Mouse (Mus musculus) heart, postnatal 0 days (tissue): ENCODE results near the gene Gm45785. TPM values are rescaled to one million over a fixed set of nuclear protein-coding genes. Genes with fewer than 3 reads are reported as not detected.
A peak's percentile ranks its signal among the peaks of the same experiment; 100 is the strongest.

Experiments used
- ATAC-seq: fragments of 200-750 bp; cut with Nextera tagmentation; 2 replicates; pipeline ENCODE4 v1.8.0; 2017; ENCODE audit warnings: low read depth, moderate number of reproducible peaks, moderate library complexity; ENCODE audit not compliant: insufficient read depth
- DNase-seq: peaks from one replicate; pipeline ENCODE4 v3.0.0-alpha.2; 2016; ENCODE audit warnings: low spot score
- H3K27ac ChIP-seq: fragments of 300-500 bp; sonication (generic); 2 replicates; pipeline ENCODE4 v1.5.1; 2014; ENCODE audit warnings: low read depth, mild to moderate bottlenecking
- H3K27me3 ChIP-seq: fragments of 300-500 bp; sonication (generic); 2 replicates; pipeline ENCODE4 v1.6.1; 2014; ENCODE audit warnings: low read length, mixed read lengths; ENCODE audit not compliant: control insufficient read depth, insufficient read depth
- H3K36me3 ChIP-seq: fragments of 300-500 bp; sonication (generic); replicated peaks from 2 replicates; pipeline ENCODE4 v1.6.1; 2014; ENCODE audit warnings: low read length, mixed read lengths; ENCODE audit not compliant: control insufficient read depth, insufficient read depth
- H3K4me1 ChIP-seq: fragments of 300-500 bp; sonication (generic); 2 replicates; pipeline ENCODE4 v1.6.1; 2014; ENCODE audit warnings: antibody characterized with exemption; ENCODE audit not compliant: control insufficient read depth, insufficient read depth
- H3K4me2 ChIP-seq: fragments of 300-500 bp; sonication (generic); 2 replicates; pipeline ENCODE4 v1.6.1; 2014; ENCODE audit warnings: low read depth, mild to moderate bottlenecking, low read length, moderate library complexity
- H3K4me3 ChIP-seq: fragments of 300-500 bp; sonication (generic); 2 replicates; pipeline ENCODE4 v1.5.1; 2014; ENCODE audit warnings: low read depth, low read length
- H3K9ac ChIP-seq: fragments of 300-500 bp; sonication (generic); replicated peaks from 2 replicates; pipeline ENCODE4 v1.6.1; 2014; ENCODE audit warnings: low read depth, low read length, mixed read lengths
- H3K9me3 ChIP-seq: fragments of 300-500 bp; sonication (generic); replicated peaks from 2 replicates; pipeline ENCODE4 v1.6.1; 2016; ENCODE audit warnings: low read length; ENCODE audit not compliant: control insufficient read depth
- CTCF ChIP-seq: IDR thresholded peaks from 2 replicates; pipeline ENCODE4 v1.5.1; 2016; ENCODE audit warnings: antibody characterized with exemption, control low read depth, low read depth
- EP300 ChIP-seq: IDR thresholded peaks from 2 replicates; pipeline ENCODE4 v1.6.1; 2016; ENCODE audit warnings: antibody characterized with exemption, low read depth
- WGBS: fragments of 180-500 bp; shearing (Covaris S2); extraction: QIAGEN DNeasy Blood & Tissue Kit; methylation state at CpG from one replicate; pipeline ENCODE4 v1.1.7; 2014; 5-methylcytosine and 5-hydroxymethylcytosine counted together
- polyA plus RNA-seq: library from polyadenylated mRNA; unstranded; fragments of >200 nt; fragmentation: Nextera tagmentation; extraction: Ambion mirVana; gene quantifications from 2 replicates; pipeline ENCODE4 v1.2.1, GENCODE M21; 2015
- total RNA-seq: library from RNA; depleted of rRNA; stranded (reverse); fragments of >200 nt; gene quantifications from 2 replicates; pipeline ENCODE4 v1.2.3, GENCODE M21; 2014; ENCODE audit warnings: low replicate concordance

Gm45785 gene
- total and polyA plus RNA-seq, 2 experiments from 2014 or later, result not detected

GRCm38 (mm10) chr7:140857550-140858505 is 1.7 kb upstream of the Gm45785 start, which contains the start of gene Bet1l:
TSS of gene Bet1l (minus strand) at chr7:140857577.
- ATAC-seq, result peak; percentile 8; the same call in 1 of the 2 replicates
- peak within 1 kb of the TSS; percentile 92 for H3K27ac ChIP-seq
- no peak for DNase-seq
- no peaks in the 10 kb centered on the region for H3K27me3 ChIP-seq
- peaks cover 62% of the 10 kb centered on the region for H3K36me3 ChIP-seq
- H3K4me1 ChIP-seq, result peaks cover 20% of the 10 kb centered on the region
- WGBS, result 26% methylated on average over 40 of the region's 40 CpGs
- H3K9me3 ChIP-seq, result no peaks in the 10 kb centered on the region
- peak within 1 kb of the TSS; percentile 80 for H3K4me2 ChIP-seq
- peak within 1 kb of the TSS; percentile 91 for H3K4me3 ChIP-seq
- no peak for TF ChIP-seq CTCF
- H3K9ac ChIP-seq, result peak within 1 kb of the TSS; percentile 96

- no peak for TF ChIP-seq CTCF
- no peak for TF ChIP-seq EP300
- peak; percentile 84 for ATAC-seq
- Histone ChIP-seq H3K4me1 (peaks cover 20% of the 10 kb centered on the region), H3K27me3 (no peaks in the 10 kb centered on the region), H3K4me2 (peak within 1 kb of the TSS; percentile 80), H3K36me3 (peaks cover 62% of the 10 kb centered on the region), H3K4me3 (peak within 1 kb of the TSS; percentile 91), H3K9ac (peak within 1 kb of the TSS; percentile 96), H3K27ac (peak within 1 kb of the TSS; percentile 92), H3K9me3 (no peaks in the 10 kb centered on the region)
- WGBS, result 1% methylated on average over 50 of the region's 50 CpGs
- DNase-seq, result peak; percentile 76
Observed at GRCm38 (mm10) chr7:140856785-140857549, 836 bp upstream of the Gm45785 start, which contains the start of gene Ric8a. TSS of gene Ric8a (plus strand) at chr7:140856957.

- Histone ChIP-seq H3K4me1 (peaks cover 20% of the 10 kb centered on the region), H3K36me3 (peaks cover 51% of the 10 kb centered on the region), H3K4me3 (peak overlapping the region; percentile 91), H3K27ac (0 out of 2 replicates have a peak overlapping the region, but pooled peaks have one; percentile 92), H3K9ac (peak overlapping the region; percentile 96), H3K9me3 (no peaks in the 10 kb centered on the region), H3K27me3 (no peaks in the 10 kb centered on the region), H3K4me2 (peak overlapping the region; percentile 80)
- TF ChIP-seq CTCF, result no peak
- TF ChIP-seq EP300, result no peak
- DNase-seq (no peak), ATAC-seq (no peak)
- WGBS, result 64% methylated on average over 9 of the region's 9 CpGs
Observed at GRCm38 (mm10) chr7:140855181-140855580, 950 bp downstream of the Gm45785 start.

GRCm38 (mm10) chr7:140854483-140854882 is 1.6 kb downstream of the Gm45785 start:
- no peak overlapping the region for H3K4me3 ChIP-seq
- no peak overlapping the region for H3K9ac ChIP-seq
- ATAC-seq (no peak), DNase-seq (no peak)
- H3K27ac ChIP-seq, result no peak overlapping the region
- no peaks in the 10 kb centered on the region for H3K9me3 ChIP-seq
- H3K4me2 ChIP-seq, result no peak overlapping the region
- peaks cover 20% of the 10 kb centered on the region for H3K4me1 ChIP-seq
- H3K36me3 ChIP-seq, result peaks cover 45% of the 10 kb centered on the region
- WGBS, result 92% methylated on average over 18 of the region's 18 CpGs
- no peak for TF ChIP-seq CTCF
- no peak for TF ChIP-seq EP300
- H3K27me3 ChIP-seq, result no peaks in the 10 kb centered on the region

- H3K4me3 ChIP-seq, result no peak overlapping the region
- H3K9me3 ChIP-seq, result no peaks in the 10 kb centered on the region
- H3K36me3 ChIP-seq, result peaks cover 37% of the 10 kb centered on the region
- ATAC-seq, result no peak
- no peak for DNase-seq
- H3K27me3 ChIP-seq, result no peaks in the 10 kb centered on the region
- no peak overlapping the region for H3K27ac ChIP-seq
- 81% methylated on average over 9 of the region's 9 CpGs for WGBS
- H3K4me1 ChIP-seq, result peaks cover 17% of the 10 kb centered on the region
- H3K9ac ChIP-seq, result no peak overlapping the region
- no peak for TF ChIP-seq EP300
- no peak overlapping the region for H3K4me2 ChIP-seq
Observed at GRCm38 (mm10) chr7:140853386-140853785, 2.7 kb downstream of the Gm45785 start.
